Mouse (Mus musculus): ENCODE results near the gene Lyrm1.

GRCm38 (mm10) chr7:119860116-119860515 lies 35.5 kb upstream of the Lyrm1 start:
- TF ChIP-seq POLR2A (IDR thresholded peaks at IDR 0.05; ENCODE audit: borderline replicate concordance, insufficient read depth, low read length): no peak
- no peak for TF ChIP-seq CTCF (IDR thresholded peaks at IDR 0.05; ENCODE audit: borderline replicate concordance, insufficient read depth, low read depth, low read length)

Measured in cerebellum, adult 2 months (tissue).